Mouse (Mus musculus) stomach, embryonic 16.5 days (tissue): Measurements from ENCODE around the gene Kcnh6. TPM values are rescaled to one million over a fixed set of nuclear protein-coding genes. Genes with fewer than 3 reads are reported as not detected.

ENCODE experiments used
- ATAC-seq: fragments of 200-750 bp; cut with Nextera tagmentation; 2 replicates; pipeline ENCODE4 v1.8.0; 2017; ENCODE audit warnings: moderate number of reproducible peaks, moderate TSS enrichment; ENCODE audit not compliant: insufficient read depth, low FRiP score
- H3K27ac ChIP-seq: fragments of 300-500 bp; sonication (generic); 2 replicates; pipeline ENCODE4 v1.5.1; 2014; ENCODE audit warnings: low read length
- H3K27me3 ChIP-seq: fragments of 300-500 bp; sonication (generic); 2 replicates; pipeline ENCODE4 v1.6.1; 2014; ENCODE audit warnings: low read length, control low read depth, mixed read lengths; ENCODE audit not compliant: control insufficient read depth, insufficient read depth
- H3K36me3 ChIP-seq: fragments of 300-500 bp; sonication (generic); 2 replicates; pipeline ENCODE4 v1.6.1; 2014; ENCODE audit warnings: low read length; ENCODE audit not compliant: control insufficient read depth, insufficient read depth
- H3K4me1 ChIP-seq: fragments of 300-500 bp; sonication (generic); 2 replicates; pipeline ENCODE4 v1.6.1; 2014; ENCODE audit warnings: low read length, control low read depth, mixed read lengths; ENCODE audit not compliant: control insufficient read depth, insufficient read depth
- H3K4me2 ChIP-seq: fragments of 300-500 bp; sonication (generic); 2 replicates; pipeline ENCODE4 v1.6.1; 2014; ENCODE audit warnings: low read depth, low read length, mixed read lengths
- H3K4me3 ChIP-seq: fragments of 300-500 bp; sonication (generic); replicated peaks from 2 replicates; pipeline ENCODE4 v1.5.1; 2014; ENCODE audit warnings: mild to moderate bottlenecking, low read length
- H3K9ac ChIP-seq: fragments of 300-500 bp; sonication (generic); 2 replicates; pipeline ENCODE4 v1.6.1; 2014; ENCODE audit warnings: low read length
- H3K9me3 ChIP-seq: fragments of 300-500 bp; sonication (generic); replicated peaks from 2 replicates; pipeline ENCODE4 v1.6.1; 2016; ENCODE audit warnings: low read length, control low read depth; ENCODE audit not compliant: control insufficient read depth
- WGBS: fragments of 180-500 bp; shearing (Covaris S2); extraction: QIAGEN DNeasy Blood & Tissue Kit; methylation state at CpG from one replicate; pipeline ENCODE4 v1.1.7; 2014; 5-methylcytosine and 5-hydroxymethylcytosine counted together
- polyA plus RNA-seq: library from polyadenylated mRNA; unstranded; fragments of >200 nt; fragmentation: Nextera tagmentation; extraction: Ambion mirVana; gene quantifications from 2 replicates; pipeline ENCODE4 v1.2.1, GENCODE M21; 2015

The Kcnh6 gene
- polyA plus RNA-seq, 1 experiment from 2014 or later, result 0.46 TPM

DNA sequence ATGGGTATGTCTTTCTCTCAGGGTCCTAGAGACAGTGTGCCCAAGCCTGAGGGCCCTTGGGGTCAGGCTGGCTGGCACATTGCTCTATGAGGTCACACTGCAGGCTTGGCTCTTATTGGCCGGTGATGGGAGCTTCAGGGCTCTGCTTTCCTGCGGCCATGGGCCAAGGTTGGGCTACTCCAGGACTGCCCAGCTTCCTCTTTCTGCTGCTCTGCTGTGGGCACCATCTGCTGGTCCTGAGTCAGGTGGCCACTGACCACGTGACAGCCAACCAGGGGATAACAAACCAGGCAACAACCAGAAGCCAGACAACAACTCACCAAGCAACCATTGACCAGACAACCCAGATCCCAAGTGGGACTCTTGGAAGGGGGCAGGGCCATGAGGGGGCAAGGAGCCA lies 32.9 kb upstream of the Kcnh6 start:
- H3K9me3 ChIP-seq, result no peaks in the 10 kb centered on the region
- no peak overlapping the region for H3K27ac ChIP-seq
- H3K27me3 ChIP-seq, result no peaks in the 10 kb centered on the region
- no peaks in the 10 kb centered on the region for H3K36me3 ChIP-seq
- WGBS, result 71% methylated on average over 3 of the region's 3 CpGs
- H3K9ac ChIP-seq, result no peak overlapping the region
- no peak overlapping the region for H3K4me2 ChIP-seq
- no peak overlapping the region for H3K4me3 ChIP-seq
- no peaks in the 10 kb centered on the region for H3K4me1 ChIP-seq
- ATAC-seq, result no peak; the same call in 1 of the 2 replicates

DNA sequence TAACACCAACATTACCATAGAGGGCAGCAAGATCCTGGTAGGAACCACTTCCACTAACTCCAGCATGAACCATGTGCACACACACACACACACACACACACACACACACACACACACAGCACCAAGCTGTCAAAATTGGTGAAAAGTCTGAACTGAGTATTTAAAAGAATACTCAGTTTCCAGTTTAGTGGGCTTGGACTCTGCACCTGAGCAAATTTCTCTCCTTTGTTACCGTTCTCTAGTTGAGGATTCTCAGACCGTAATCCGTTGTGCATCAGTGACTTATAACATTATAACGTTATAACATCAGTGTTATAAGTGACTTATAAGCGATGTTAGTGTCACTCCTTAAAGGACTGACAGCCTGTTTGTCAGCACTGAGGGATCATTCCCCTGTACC lies 32.3 kb upstream of the Kcnh6 start:
- Histone ChIP-seq H3K4me1 (no peaks in the 10 kb centered on the region), H3K27me3 (no peaks in the 10 kb centered on the region), H3K4me2 (no peak overlapping the region), H3K9ac (no peak overlapping the region), H3K27ac (no peak overlapping the region), H3K4me3 (no peak overlapping the region), H3K36me3 (no peaks in the 10 kb centered on the region), H3K9me3 (no peaks in the 10 kb centered on the region)
- 92% methylated on average over 5 of the region's 5 CpGs for WGBS
- no peak for ATAC-seq

DNA sequence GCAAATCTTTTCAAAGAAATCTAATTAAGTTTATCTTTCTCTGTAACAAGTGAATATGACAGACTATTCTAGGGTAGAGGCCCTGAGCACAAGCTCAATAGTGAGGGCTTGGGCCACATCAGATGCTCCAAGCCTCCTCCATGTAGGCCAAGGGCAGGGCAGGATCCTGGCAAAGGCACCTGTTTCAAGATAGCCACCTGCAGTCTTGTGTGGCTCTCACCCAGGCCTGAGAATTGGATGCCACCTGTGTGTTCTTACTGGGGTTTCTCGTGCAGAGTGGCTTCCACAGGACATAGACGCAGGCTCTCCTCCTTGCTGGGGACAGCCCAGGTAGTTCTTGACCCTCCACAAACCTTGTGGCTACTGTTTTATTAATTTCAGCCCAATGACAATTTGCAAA lies 29.7 kb upstream of the Kcnh6 start:
- Histone ChIP-seq H3K4me2 (no peak overlapping the region), H3K9ac (no peak overlapping the region), H3K27ac (no peak overlapping the region), H3K4me3 (no peak overlapping the region), H3K4me1 (no peaks in the 10 kb centered on the region), H3K9me3 (no peaks in the 10 kb centered on the region), H3K27me3 (no peaks in the 10 kb centered on the region), H3K36me3 (no peaks in the 10 kb centered on the region)
- ATAC-seq, result no peak
- WGBS, result 79% methylated on average over 2 of the region's 2 CpGs

DNA sequence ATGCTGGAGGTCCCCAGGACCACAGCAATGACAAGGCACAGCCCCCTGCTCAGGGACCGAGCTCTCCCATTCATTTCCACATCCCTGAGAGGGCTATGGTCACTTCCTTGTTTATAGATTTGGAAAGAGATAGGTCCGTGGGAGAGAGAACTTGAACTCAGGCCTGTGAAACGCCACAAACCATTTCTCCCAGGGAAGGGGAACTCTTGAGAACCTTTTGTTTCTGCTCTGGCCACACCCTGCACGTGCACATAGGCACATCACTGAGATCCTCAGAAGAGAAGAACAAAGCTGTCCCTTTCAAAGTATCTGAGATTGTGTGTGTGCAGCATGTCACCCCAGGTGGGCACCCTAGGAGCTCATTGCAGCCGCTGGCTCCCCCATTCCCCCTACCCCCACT lies 29.3 kb upstream of the Kcnh6 start:
- Histone ChIP-seq H3K9ac (no peak overlapping the region), H3K4me2 (no peak overlapping the region), H3K4me3 (no peak overlapping the region), H3K36me3 (no peaks in the 10 kb centered on the region), H3K27ac (no peak overlapping the region), H3K9me3 (no peaks in the 10 kb centered on the region), H3K4me1 (no peaks in the 10 kb centered on the region), H3K27me3 (no peaks in the 10 kb centered on the region)
- 56% methylated on average over 5 of the region's 5 CpGs for WGBS
- no peak for ATAC-seq

DNA sequence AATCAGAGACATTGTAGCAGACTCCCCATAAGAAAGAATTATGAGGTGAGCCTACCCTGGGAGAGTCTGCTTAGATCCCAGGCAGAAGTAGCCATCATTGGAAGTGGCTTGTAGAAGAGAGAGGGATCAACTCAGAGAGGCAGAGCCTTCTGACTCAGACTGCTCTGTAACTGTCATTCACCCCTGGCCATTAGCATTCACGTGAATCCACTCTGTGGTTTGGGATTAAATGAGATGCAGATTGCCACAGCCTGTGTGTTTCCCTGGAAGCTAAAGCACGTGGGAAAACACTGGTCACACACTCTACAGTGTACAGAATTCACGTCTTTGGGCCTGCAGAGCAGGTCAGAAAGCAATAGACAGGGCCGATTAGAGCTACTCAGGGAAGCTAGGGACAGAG lies 23.5 kb upstream of the Kcnh6 start:
- ATAC-seq, result no peak
- Histone ChIP-seq H3K36me3 (no peaks in the 10 kb centered on the region), H3K4me3 (no peak overlapping the region), H3K9me3 (no peaks in the 10 kb centered on the region), H3K4me1 (no peaks in the 10 kb centered on the region), H3K27me3 (no peaks in the 10 kb centered on the region), H3K9ac (no peak overlapping the region), H3K27ac (no peak overlapping the region), H3K4me2 (no peak overlapping the region)
- WGBS, result 73% methylated on average over 4 of the region's 4 CpGs

DNA sequence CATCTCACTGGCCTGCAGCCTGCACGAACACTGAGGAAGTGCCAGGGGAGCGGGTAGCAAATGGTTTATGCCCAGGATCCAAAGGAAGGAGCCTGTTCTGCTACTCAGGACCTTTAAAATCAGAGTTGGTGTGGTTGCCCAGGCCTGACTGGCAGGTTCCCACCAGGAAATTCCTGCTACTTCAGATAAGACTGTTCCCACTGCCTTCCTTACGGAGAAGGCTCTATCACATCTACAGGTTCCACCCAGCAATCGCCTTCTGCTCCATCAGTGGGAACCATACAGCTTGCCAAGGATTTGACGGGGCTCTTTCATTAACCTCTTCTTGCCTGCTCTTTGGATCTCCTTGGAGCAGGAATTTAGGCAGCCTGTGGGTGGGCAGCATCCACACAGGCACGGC lies 20.5 kb upstream of the Kcnh6 start:
- Histone ChIP-seq H3K36me3 (no peaks in the 10 kb centered on the region), H3K9me3 (no peaks in the 10 kb centered on the region), H3K4me1 (no peaks in the 10 kb centered on the region), H3K4me3 (no peak overlapping the region), H3K9ac (no peak overlapping the region), H3K27ac (no peak overlapping the region), H3K27me3 (no peaks in the 10 kb centered on the region), H3K4me2 (no peak overlapping the region)
- no peak for ATAC-seq
- WGBS, result 64% methylated on average over 6 of the region's 6 CpGs

DNA sequence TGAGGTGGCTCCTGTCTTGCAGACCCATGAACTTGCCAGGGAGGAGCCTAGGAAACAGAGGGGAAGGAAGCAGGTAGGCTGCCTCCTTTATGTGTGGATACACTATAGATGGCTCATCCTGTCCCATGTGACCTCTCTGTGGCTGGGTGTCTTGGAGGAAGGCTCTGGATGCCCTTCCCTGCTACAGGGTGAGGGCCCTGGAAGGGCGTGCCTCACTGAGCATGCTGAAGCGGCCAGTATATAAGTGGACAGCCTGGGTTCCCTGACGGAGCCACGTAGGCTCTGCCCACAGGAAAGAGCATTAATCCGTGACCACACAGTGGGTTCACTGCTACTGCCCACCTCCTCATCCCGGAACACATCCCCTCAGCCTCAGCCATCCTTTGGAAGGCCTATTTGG lies 18.5 kb upstream of the Kcnh6 start:
- H3K9me3 ChIP-seq, result no peaks in the 10 kb centered on the region
- no peak overlapping the region for H3K9ac ChIP-seq
- no peak overlapping the region for H3K4me2 ChIP-seq
- no peak overlapping the region for H3K4me3 ChIP-seq
- H3K36me3 ChIP-seq, result no peaks in the 10 kb centered on the region
- no peak for ATAC-seq
- no peaks in the 10 kb centered on the region for H3K4me1 ChIP-seq
- no peaks in the 10 kb centered on the region for H3K27me3 ChIP-seq
- 70% methylated on average over 6 of the region's 6 CpGs for WGBS
- H3K27ac ChIP-seq, result no peak overlapping the region

DNA sequence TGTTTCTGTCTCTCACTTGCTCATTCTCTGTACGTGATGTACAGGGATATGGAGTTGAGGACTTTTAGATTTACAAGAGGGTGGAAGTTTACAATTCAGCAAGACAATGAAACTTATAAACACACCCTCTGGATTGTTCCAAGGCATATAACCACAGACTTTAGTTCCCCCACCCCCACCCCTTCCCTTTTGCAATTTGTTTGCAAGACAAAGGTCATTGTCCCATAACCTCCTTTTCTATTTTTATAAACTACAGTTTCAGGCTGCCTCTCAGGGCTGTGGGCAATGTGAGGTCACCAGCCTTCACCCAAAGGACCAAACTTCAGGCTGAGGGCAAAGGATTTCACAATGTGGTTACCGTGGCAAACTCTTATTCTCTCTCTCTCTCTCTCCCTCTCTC lies 17.7 kb upstream of the Kcnh6 start:
- Histone ChIP-seq H3K36me3 (no peaks in the 10 kb centered on the region), H3K9ac (no peak overlapping the region), H3K27me3 (no peaks in the 10 kb centered on the region), H3K4me1 (no peaks in the 10 kb centered on the region), H3K4me3 (no peak overlapping the region), H3K27ac (no peak overlapping the region), H3K4me2 (no peak overlapping the region), H3K9me3 (no peaks in the 10 kb centered on the region)
- no peak for ATAC-seq
- WGBS, result 49% methylated on average over 2 of the region's 2 CpGs

DNA sequence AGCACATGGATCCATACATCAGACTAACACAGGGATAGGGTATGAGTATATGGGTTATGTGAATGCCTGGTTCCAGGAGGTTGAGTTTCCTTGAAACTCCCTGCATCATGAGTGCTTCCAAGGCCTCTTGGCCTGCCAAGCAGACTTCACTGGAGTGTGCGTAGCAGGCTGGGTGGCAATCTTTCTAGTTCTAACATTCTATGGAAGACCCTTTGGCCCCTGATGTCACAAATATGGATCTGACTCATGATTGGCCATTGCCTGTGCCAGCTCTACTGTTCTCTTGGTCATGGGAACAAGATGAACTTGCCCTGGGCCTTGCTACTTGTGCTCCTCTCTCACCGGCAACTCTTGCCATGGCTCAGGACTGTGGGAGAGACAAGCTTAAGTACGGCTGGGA lies 13.5 kb upstream of the Kcnh6 start, which contains the start of gene Ace3:
Gene Ace3, plus strand, starts transcription at position 301 of the 400 bp plus-strand sequence.
- 90% methylated on average over 3 of the region's 3 CpGs for WGBS
- Histone ChIP-seq H3K27ac (no peak within 1 kb of the TSS), H3K4me1 (no peaks in the 10 kb centered on the region), H3K27me3 (no peaks in the 10 kb centered on the region), H3K4me2 (no peak within 1 kb of the TSS), H3K36me3 (no peaks in the 10 kb centered on the region), H3K9me3 (no peaks in the 10 kb centered on the region), H3K9ac (no peak within 1 kb of the TSS), H3K4me3 (no peak within 1 kb of the TSS)
- ATAC-seq, result no peak

DNA sequence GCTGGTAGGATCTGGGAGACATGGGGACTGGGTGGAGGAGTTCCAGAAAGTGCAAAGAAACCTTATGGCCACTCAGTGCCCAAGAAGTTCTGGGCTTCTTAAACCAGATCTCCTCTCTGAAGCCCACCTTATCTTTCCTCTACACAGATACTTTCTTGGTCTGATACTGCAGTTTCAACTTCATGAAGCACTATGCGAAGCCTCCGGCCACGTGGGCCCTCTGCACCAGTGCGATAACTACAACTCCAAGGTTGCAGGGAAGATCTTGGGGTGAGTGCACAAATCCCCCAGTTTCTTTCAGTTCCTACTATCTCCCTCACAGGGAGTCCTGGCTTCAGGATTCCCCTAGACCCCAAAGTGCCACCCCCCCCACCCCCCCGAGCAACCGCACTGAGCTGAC lies 7.9 kb upstream of the Kcnh6 start:
- no peak overlapping the region for H3K4me3 ChIP-seq
- H3K36me3 ChIP-seq, result no peaks in the 10 kb centered on the region
- WGBS, result 94% methylated on average over 6 of the region's 6 CpGs
- no peaks in the 10 kb centered on the region for H3K9me3 ChIP-seq
- no peak for ATAC-seq
- no peak overlapping the region for H3K4me2 ChIP-seq
- no peak overlapping the region for H3K27ac ChIP-seq
- no peaks in the 10 kb centered on the region for H3K4me1 ChIP-seq
- no peaks in the 10 kb centered on the region for H3K27me3 ChIP-seq
- no peak overlapping the region for H3K9ac ChIP-seq
